Mouse (Mus musculus) mammary gland, adult 2 months (tissue): ENCODE data around the gene Prl2b1. TPM values are rescaled to one million over a fixed set of nuclear protein-coding genes. Genes with fewer than 3 reads are reported as not detected.

Source experiments
- polyA plus RNA-seq: library from polyadenylated mRNA; depleted of rRNA; stranded (reverse); fragments of >200 nt; gene quantifications from 2 replicates; pipeline ENCODE4 v1.2.3, GENCODE M21; 2012; ENCODE audit warnings: low replicate concordance; rRNA removed

The Prl2b1 gene
- not detected in 2 replicates for polyA plus RNA-seq

DNA sequence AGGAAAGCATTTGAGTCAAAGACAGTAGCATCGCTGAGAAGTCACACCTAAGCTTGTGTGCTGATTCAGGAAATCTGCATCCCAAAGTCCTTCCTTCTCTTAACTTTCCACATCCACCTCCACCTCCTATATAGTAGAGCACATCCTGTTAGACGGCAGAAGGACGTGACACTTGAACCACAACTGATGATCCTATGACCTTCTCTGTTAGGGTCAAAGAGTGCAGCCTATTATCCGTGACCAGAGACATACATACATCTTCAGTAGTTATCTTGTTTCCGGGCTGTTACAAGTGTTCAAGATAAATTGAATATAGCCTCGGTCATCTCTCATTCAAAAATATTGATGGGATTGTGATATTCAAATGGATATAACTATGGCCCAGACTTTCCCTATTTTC lies at the start of gene Prl2b1:
TSS of gene Prl2b1 (minus strand) at position 101 of the 400 bp plus-strand sequence.

DNA sequence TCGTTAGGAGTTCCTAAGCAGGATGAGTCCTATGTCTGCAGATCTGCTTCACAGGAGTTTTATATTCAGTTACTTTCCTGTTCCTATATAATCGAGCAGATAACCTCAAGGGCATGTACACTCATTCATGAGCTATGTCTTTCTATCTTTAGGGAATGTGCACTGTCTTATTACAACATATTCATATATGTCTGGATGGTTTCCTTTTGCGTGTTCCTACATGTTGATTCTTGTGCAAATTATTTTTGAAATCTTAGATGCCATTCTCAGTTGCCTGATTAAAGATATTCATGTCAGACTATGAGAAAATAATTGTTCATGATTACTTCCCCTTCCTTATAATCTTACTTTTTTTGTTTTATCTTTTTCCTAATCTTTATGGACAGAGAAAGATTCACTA lies 47.9 kb upstream of the Prl2b1 start, which contains the start of gene Prl8a6:
TSS of gene Prl8a6 (minus strand) at position 101 of the 400 bp plus-strand sequence.

DNA sequence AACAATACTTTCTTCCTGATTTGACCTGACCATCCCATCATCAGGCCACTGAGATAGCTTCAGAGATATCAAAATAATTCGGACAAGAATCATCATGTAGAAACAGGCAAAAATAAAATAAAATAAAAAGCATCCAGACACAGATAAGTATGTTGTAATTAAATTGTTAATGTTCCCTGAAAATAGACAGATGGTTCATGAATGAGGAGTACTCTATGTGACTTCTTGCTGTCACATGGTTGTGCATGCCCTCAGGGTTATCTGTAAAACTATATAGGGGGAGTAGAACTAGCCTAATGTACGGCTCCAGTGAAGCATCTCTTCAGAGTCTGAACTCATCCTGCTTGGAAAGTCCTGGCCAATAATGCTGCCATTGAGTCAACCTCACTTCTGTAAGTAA lies 45.3 kb downstream of the Prl2b1 start, which contains the start of gene Prl8a2:
TSS of gene Prl8a2 (plus strand) at position 301 of the 400 bp plus-strand sequence.

Other genes starting within 250 kb of the Prl2b1 start
- gene Prl3d3, start 234.1 kb downstream of the Prl2b1 start, polyA plus RNA-seq: not detected in 2 replicates
- gene Prl3c1, start 194.2 kb downstream of the Prl2b1 start, polyA plus RNA-seq: not detected in 2 replicates
- not detected in 2 replicates for gene Prl3b1, start 149.0 kb downstream of the Prl2b1 start, polyA plus RNA-seq
- gene Prl3a1, start 131.4 kb downstream of the Prl2b1 start, polyA plus RNA-seq: not detected in 2 replicates
- not detected in 2 replicates for gene Prl6a1, start 78.2 kb downstream of the Prl2b1 start, polyA plus RNA-seq
- not detected in 2 replicates for gene Prl8a2, start 45.2 kb downstream of the Prl2b1 start, polyA plus RNA-seq
- gene Prl8a6, start 47.8 kb upstream of the Prl2b1 start, polyA plus RNA-seq: not detected in 2 replicates
- not detected in 2 replicates for gene Prl8a8, start 122.4 kb upstream of the Prl2b1 start, polyA plus RNA-seq
- gene Prl8a9, start 173.8 kb upstream of the Prl2b1 start, polyA plus RNA-seq: not detected in 2 replicates
- not detected in 2 replicates for gene Prl8a1, start 191.3 kb upstream of the Prl2b1 start, polyA plus RNA-seq
- gene Prl7b1, start 219.7 kb upstream of the Prl2b1 start, polyA plus RNA-seq: not detected in 2 replicates